Mouse (Mus musculus) stomach, postnatal 0 days (tissue): ENCODE results near the gene Tubgcp2. TPM values are rescaled to one million over a fixed set of nuclear protein-coding genes. Genes with fewer than 3 reads are reported as not detected.

Source experiments
- ATAC-seq: fragments of 200-750 bp; cut with Nextera tagmentation; 2 replicates; pipeline ENCODE4 v1.8.0; 2017; ENCODE audit not compliant: low FRiP score, low TSS enrichment
- DNase-seq: peaks from one replicate; pipeline ENCODE4 v3.0.0-alpha.2; 2016; ENCODE audit warnings: low spot score
- H3K27ac ChIP-seq: fragments of 300-500 bp; sonication (generic); replicated peaks from 2 replicates; pipeline ENCODE4 v1.5.1; 2014; ENCODE audit warnings: mild to moderate bottlenecking, control low read depth
- H3K27me3 ChIP-seq: fragments of 300-500 bp; sonication (generic); 2 replicates; pipeline ENCODE4 v1.6.1; 2014; ENCODE audit warnings: low read length; ENCODE audit not compliant: control insufficient read depth, insufficient read depth
- H3K36me3 ChIP-seq: fragments of 300-500 bp; sonication (generic); 2 replicates; pipeline ENCODE4 v1.6.1; 2014; ENCODE audit warnings: low read length, mixed read lengths; ENCODE audit not compliant: control insufficient read depth, insufficient read depth
- H3K4me1 ChIP-seq: fragments of 300-500 bp; sonication (generic); replicated peaks from 2 replicates; pipeline ENCODE4 v1.6.1; 2014; ENCODE audit warnings: antibody characterized with exemption; ENCODE audit not compliant: control insufficient read depth, insufficient read depth
- H3K4me2 ChIP-seq: fragments of 300-500 bp; sonication (generic); replicated peaks from 2 replicates; pipeline ENCODE4 v1.6.1; 2014; ENCODE audit warnings: low read depth, mild to moderate bottlenecking, control low read depth, moderate library complexity
- H3K4me3 ChIP-seq: fragments of 300-500 bp; sonication (generic); 2 replicates; pipeline ENCODE4 v1.5.1; 2014; ENCODE audit warnings: low read depth, low read length, control low read depth
- H3K9ac ChIP-seq: fragments of 300-500 bp; sonication (generic); 2 replicates; pipeline ENCODE4 v1.6.1; 2014; ENCODE audit warnings: mild to moderate bottlenecking, low read length, control low read depth, mixed read lengths
- H3K9me3 ChIP-seq: fragments of 300-500 bp; sonication (generic); 2 replicates; pipeline ENCODE4 v1.6.1; 2016; ENCODE audit warnings: low read length; ENCODE audit not compliant: control insufficient read depth
- CTCF ChIP-seq: IDR thresholded peaks from 2 replicates; pipeline ENCODE4 v1.5.1; 2016; ENCODE audit warnings: antibody characterized with exemption, low read depth, mild to moderate bottlenecking, moderate library complexity
- EP300 ChIP-seq: optimal IDR thresholded peaks from 2 replicates; pipeline ENCODE3; 2016; ENCODE audit warnings: antibody characterized with exemption
- WGBS: fragments of 180-500 bp; shearing (Covaris S2); extraction: QIAGEN DNeasy Blood & Tissue Kit; methylation state at CpG from one replicate; pipeline ENCODE4 v1.1.7; 2014; 5-methylcytosine and 5-hydroxymethylcytosine counted together
- polyA plus RNA-seq: library from polyadenylated mRNA; unstranded; fragments of >200 nt; fragmentation: Nextera tagmentation; extraction: Ambion mirVana; gene quantifications from 2 replicates; pipeline ENCODE4 v1.2.1, GENCODE M21; 2015

The Tubgcp2 gene
- polyA plus RNA-seq, 1 experiment from 2014 or later = 17.7 TPM

- Histone ChIP-seq H3K9me3 (no peaks in the 10 kb centered on the region), H3K27me3 (no peaks in the 10 kb centered on the region), H3K9ac (no peak overlapping the region; the same call in 1 of the 2 replicates), H3K4me3 (peak overlapping the region; percentile 76), H3K4me2 (peak overlapping the region; percentile 88), H3K27ac (no peak overlapping the region), H3K36me3 (peaks cover 6% of the 10 kb centered on the region; the same call in 1 of the 2 replicates), H3K4me1 (peaks cover 3% of the 10 kb centered on the region; the same call in 1 of the 2 replicates)
- ATAC-seq (no peak), DNase-seq (peak; percentile 18)
- WGBS = 43% methylated on average over 3 of the region's 3 CpGs
- TF ChIP-seq EP300 = no peak
- no peak for TF ChIP-seq CTCF
Measured at GRCm38 (mm10) chr7:140037171-140037555, 694 bp upstream of the Tubgcp2 start.

- Histone ChIP-seq H3K27me3 (no peaks in the 10 kb centered on the region), H3K4me1 (peaks cover 3% of the 10 kb centered on the region; the same call in 1 of the 2 replicates), H3K4me2 (peak overlapping the region; percentile 88), H3K4me3 (peak overlapping the region; percentile 76), H3K9me3 (no peaks in the 10 kb centered on the region), H3K36me3 (peaks cover 7% of the 10 kb centered on the region), H3K27ac (peak overlapping the region; percentile 88), H3K9ac (peak overlapping the region; percentile 88)
- DNase-seq (no peak), ATAC-seq (no peak)
- TF ChIP-seq CTCF (no peak), EP300 (no peak)
- WGBS = 7% methylated on average over 7 of the region's 7 CpGs
Measured at GRCm38 (mm10) chr7:140035456-140035855, 1.0 kb downstream of the Tubgcp2 start.

GRCm38 (mm10) chr7:140033386-140033785 is 3.1 kb downstream of the Tubgcp2 start:
- WGBS = 96% methylated on average over 9 of the region's 9 CpGs
- H3K36me3 ChIP-seq = peaks cover 22% of the 10 kb centered on the region

GRCm38 (mm10) chr7:140032366-140032765 is 4.1 kb downstream of the Tubgcp2 start:
- no peak overlapping the region for H3K4me2 ChIP-seq
- no peak overlapping the region for H3K9ac ChIP-seq
- peaks cover 3% of the 10 kb centered on the region; the same call in 1 of the 2 replicates for H3K4me1 ChIP-seq
- no peaks in the 10 kb centered on the region for H3K27me3 ChIP-seq
- TF ChIP-seq CTCF (no peak), EP300 (no peak)
- peaks cover 26% of the 10 kb centered on the region for H3K36me3 ChIP-seq
- no peak overlapping the region for H3K27ac ChIP-seq
- 92% methylated on average over 10 of the region's 10 CpGs for WGBS
- DNase-seq = no peak
- H3K9me3 ChIP-seq = no peaks in the 10 kb centered on the region
- no peak for ATAC-seq
- H3K4me3 ChIP-seq = no peak overlapping the region

More at GRCm38 (mm10) chr7:140033386-140033785, 3.1 kb downstream of the Tubgcp2 start:
- DNase-seq = no peak
- Histone ChIP-seq H3K9me3 (no peaks in the 10 kb centered on the region), H3K4me3 (no peak overlapping the region), H3K9ac (no peak overlapping the region), H3K27me3 (no peaks in the 10 kb centered on the region), H3K4me1 (peaks cover 3% of the 10 kb centered on the region; the same call in 1 of the 2 replicates), H3K27ac (no peak overlapping the region), H3K4me2 (no peak overlapping the region)
- no peak for ATAC-seq
- TF ChIP-seq CTCF (no peak), EP300 (no peak)

- Histone ChIP-seq H3K9me3 (no peaks in the 10 kb centered on the region), H3K9ac (no peak overlapping the region), H3K4me1 (peaks cover 3% of the 10 kb centered on the region; the same call in 1 of the 2 replicates), H3K36me3 (peaks cover 26% of the 10 kb centered on the region), H3K27me3 (no peaks in the 10 kb centered on the region), H3K27ac (no peak overlapping the region), H3K4me3 (no peak overlapping the region), H3K4me2 (no peak overlapping the region)
- TF ChIP-seq CTCF = no peak
- TF ChIP-seq EP300 = no peak
- no peak for DNase-seq
- WGBS = 95% methylated on average over 12 of the region's 12 CpGs
- ATAC-seq = no peak
Measured at GRCm38 (mm10) chr7:140031771-140032170, 4.7 kb downstream of the Tubgcp2 start.

GRCm38 (mm10) chr7:140011336-140011735 is 25.1 kb downstream of the Tubgcp2 start:
- Histone ChIP-seq H3K36me3 (peaks cover 2% of the 10 kb centered on the region; the same call in 1 of the 2 replicates), H3K4me1 (no peaks in the 10 kb centered on the region), H3K9ac (no peak overlapping the region), H3K27ac (no peak overlapping the region), H3K9me3 (no peaks in the 10 kb centered on the region), H3K27me3 (no peaks in the 10 kb centered on the region), H3K4me3 (no peak overlapping the region), H3K4me2 (no peak overlapping the region)
- TF ChIP-seq EP300 (no peak), CTCF (no peak)
- DNase-seq (no peak), ATAC-seq (no peak)
- 98% methylated on average over 17 of the region's 17 CpGs for WGBS
